Mouse (Mus musculus) bone marrow macrophage, adult 2 months (primary cell): Measurements from ENCODE around the gene Wdr66. TPM values are rescaled to one million over a fixed set of nuclear protein-coding genes. Genes with fewer than 3 reads are reported as not detected.

Experiments
- H3K27ac ChIP-seq: 2 replicates; pipeline ENCODE4 v1.5.1; 2012; ENCODE audit warnings: low read depth, low read length; ENCODE audit not compliant: insufficient read depth
- H3K4me1 ChIP-seq: 2 replicates; pipeline ENCODE4 v1.6.1; 2012; ENCODE audit warnings: low read length; ENCODE audit not compliant: control insufficient read depth, insufficient read depth
- H3K4me3 ChIP-seq: 2 replicates; pipeline ENCODE4 v1.5.1; 2012; ENCODE audit warnings: mild to moderate bottlenecking, low read length, moderate library complexity; ENCODE audit not compliant: insufficient read depth
- CTCF ChIP-seq: IDR thresholded peaks from 2 replicates; pipeline ENCODE4 v1.5.1; 2012; ENCODE audit warnings: low read depth, mild to moderate bottlenecking, low read length, moderate library complexity
- POLR2A ChIP-seq: IDR thresholded peaks from 2 replicates; pipeline ENCODE4 v1.6.1; 2012; ENCODE audit warnings: mild to moderate bottlenecking, low read depth, low read length, borderline replicate concordance
- polyA plus RNA-seq: library from polyadenylated mRNA; stranded (reverse); fragments of >200 nt; gene quantifications from 2 replicates; pipeline ENCODE4 v1.2.4, GENCODE M21; 2012; ENCODE audit not compliant: missing spikeins, insufficient read depth, insufficient read length

Gene Wdr66
- polyA plus RNA-seq, 1 experiment: 0.32 TPM

GRCm38 (mm10) chr5:123268477-123269474, 16.9 kb downstream of the Wdr66 start:
- TF ChIP-seq POLR2A: no peak
- no peak for TF ChIP-seq CTCF
- H3K4me3 ChIP-seq: no peak overlapping the region
- no peak overlapping the region for H3K27ac ChIP-seq
- H3K4me1 ChIP-seq: no peaks in the 10 kb centered on the region

- no peak for TF ChIP-seq CTCF
- TF ChIP-seq POLR2A: no peak
- no peak overlapping the region for H3K27ac ChIP-seq
- no peak overlapping the region for H3K4me3 ChIP-seq
- H3K4me1 ChIP-seq: no peaks in the 10 kb centered on the region
These were observed 19.0 kb downstream of the Wdr66 start for GRCm38 (mm10) chr5:123270917-123271316.

- Histone ChIP-seq H3K27ac (no peak overlapping the region), H3K4me3 (no peak overlapping the region), H3K4me1 (peaks cover 16% of the 10 kb centered on the region)
- TF ChIP-seq POLR2A: no peak
- no peak for TF ChIP-seq CTCF
These were observed 21.0 kb downstream of the Wdr66 start for GRCm38 (mm10) chr5:123272927-123273326.

- H3K4me3 ChIP-seq: no peak overlapping the region
- no peak for TF ChIP-seq POLR2A
- TF ChIP-seq CTCF: no peak
- peak overlapping the region; percentile 34; the same call in 1 of the 2 replicates for H3K27ac ChIP-seq
- H3K4me1 ChIP-seq: peaks cover 20% of the 10 kb centered on the region
These were observed 24.9 kb downstream of the Wdr66 start for GRCm38 (mm10) chr5:123276636-123277341.

GRCm38 (mm10) chr5:123277342-123277701, 25.4 kb downstream of the Wdr66 start:
- Histone ChIP-seq H3K4me1 (peaks cover 20% of the 10 kb centered on the region), H3K4me3 (no peak overlapping the region), H3K27ac (peak overlapping the region; percentile 34)
- TF ChIP-seq CTCF (no peak), POLR2A (no peak)

DNA sequence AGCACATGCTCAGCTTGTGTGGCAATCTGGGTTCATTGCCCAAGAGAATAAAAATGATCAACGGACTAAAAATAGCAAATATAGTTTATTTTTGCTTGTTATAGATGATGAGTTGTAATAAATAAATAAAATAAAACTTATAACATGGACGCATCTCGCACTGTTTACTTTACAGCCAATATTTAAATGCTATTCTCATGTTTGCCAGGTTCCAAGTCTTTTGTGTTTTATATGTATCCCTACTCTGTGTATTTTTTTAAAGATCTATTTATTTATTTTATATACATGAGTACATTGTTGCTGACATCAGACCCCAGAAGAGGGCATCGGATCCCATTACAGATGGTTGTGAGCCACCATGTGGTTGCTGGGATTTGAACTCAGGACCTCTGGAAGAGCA, 25.8 kb downstream of the Wdr66 start:
- peaks cover 20% of the 10 kb centered on the region for H3K4me1 ChIP-seq
- no peak for TF ChIP-seq CTCF
- no peak for TF ChIP-seq POLR2A
- no peak overlapping the region for H3K4me3 ChIP-seq
- H3K27ac ChIP-seq: peak overlapping the region; percentile 34; the same call in 1 of the 2 replicates

GRCm38 (mm10) chr5:123279248-123279647, 27.3 kb downstream of the Wdr66 start:
- TF ChIP-seq POLR2A (no peak), CTCF (no peak)
- no peak overlapping the region for H3K27ac ChIP-seq
- H3K4me3 ChIP-seq: no peak overlapping the region
- peaks cover 20% of the 10 kb centered on the region for H3K4me1 ChIP-seq

DNA sequence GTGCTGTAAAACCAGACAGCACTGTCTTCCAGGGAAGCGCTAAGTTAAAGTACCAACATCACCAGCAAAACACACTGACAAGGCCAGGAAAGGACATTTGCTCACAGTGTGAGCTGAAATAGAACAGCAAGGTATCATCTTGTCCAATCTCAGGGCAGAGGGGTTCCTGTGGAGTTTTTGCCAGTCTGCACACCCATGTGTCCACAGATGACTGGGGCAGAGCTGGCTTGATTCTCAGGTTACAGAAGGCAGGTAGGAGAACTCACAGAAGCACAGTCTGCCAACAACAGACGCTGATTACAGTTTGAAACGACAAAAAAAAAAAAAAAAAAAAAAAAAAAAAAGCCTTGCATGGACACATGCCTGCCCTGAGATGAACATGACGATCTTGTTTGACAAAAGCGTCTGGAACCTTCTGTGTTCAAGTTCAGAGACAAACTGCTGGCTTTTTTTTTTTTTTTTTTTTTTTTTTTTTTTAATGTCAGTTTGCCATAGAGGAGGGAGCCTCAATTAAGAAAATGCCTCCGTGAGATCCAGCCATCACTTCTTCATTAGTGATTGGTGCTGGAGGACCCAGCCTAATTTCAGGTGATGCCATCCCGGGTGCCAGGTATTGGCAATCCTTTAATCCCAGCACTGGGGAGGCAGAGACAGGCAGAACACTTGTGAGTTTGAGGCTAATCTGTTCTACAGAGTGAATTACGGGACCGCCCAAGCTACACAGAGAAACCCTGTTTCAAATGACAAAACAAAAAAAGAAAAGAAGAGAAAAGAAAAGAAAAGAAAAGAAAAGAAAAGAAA, 29.6 kb downstream of the Wdr66 start:
- Histone ChIP-seq H3K4me1 (peaks cover 15% of the 10 kb centered on the region), H3K27ac (no peak overlapping the region), H3K4me3 (no peak overlapping the region)
- TF ChIP-seq CTCF (no peak), POLR2A (no peak)

- peaks cover 4% of the 10 kb centered on the region for H3K4me1 ChIP-seq
- H3K4me3 ChIP-seq: no peak overlapping the region
- H3K27ac ChIP-seq: no peak overlapping the region
- no peak for TF ChIP-seq CTCF
- TF ChIP-seq POLR2A: no peak
These were observed 33.3 kb downstream of the Wdr66 start for GRCm38 (mm10) chr5:123285174-123285573.

- TF ChIP-seq CTCF (no peak), POLR2A (no peak)
- Histone ChIP-seq H3K4me1 (no peaks in the 10 kb centered on the region), H3K27ac (no peak overlapping the region), H3K4me3 (no peak overlapping the region)
These were observed 36.2 kb downstream of the Wdr66 start for GRCm38 (mm10) chr5:123288079-123288478.
